Mouse (Mus musculus) MEL (cell line): ENCODE results near the gene Fbxw27. TPM values are rescaled to one million over a fixed set of nuclear protein-coding genes. Genes with fewer than 3 reads are reported as not detected.

Experiments
- DNase-seq: peaks from one replicate; pipeline ENCODE4 v3.0.0; 2011; ENCODE audit warnings: low read depth, low spot score
- H3K27ac ChIP-seq: 2 replicates; pipeline ENCODE4 v1.5.1; 2012; ENCODE audit warnings: low read depth, mild to moderate bottlenecking, control low read depth, low read length, moderate library complexity; ENCODE audit not compliant: control insufficient read depth
- H3K27me3 ChIP-seq, 2 experiments: fragments of 150-350 bp in 1 of 2; sonication (generic) in 1 of 2; 2 replicates each; pipeline ENCODE4 v1.6.1; 2012; ENCODE audit warnings: low read length in 2 of 2, mild to moderate bottlenecking in 2 of 2, improper control_type of control experiment in 1 of 2, moderate library complexity in 1 of 2; ENCODE audit not compliant: insufficient read depth in 2 of 2, control insufficient read depth in 1 of 2
- H3K36me3 ChIP-seq, 2 experiments: 2 replicates each; pipeline ENCODE4 v1.6.1; 2012 to 2014; ENCODE audit warnings: low read length in 2 of 2, improper control_type of control experiment in 1 of 2, inconsistent platforms in 1 of 2, mild to moderate bottlenecking in 1 of 2; ENCODE audit not compliant: insufficient read depth in 2 of 2, control insufficient read depth in 1 of 2
- H3K4me1 ChIP-seq, 2 experiments: fragments of 150-350 bp in 1 of 2; sonication (generic) in 1 of 2; 2 replicates each; pipeline ENCODE4 v1.6.1; 2012; ENCODE audit warnings: low read length in 2 of 2, improper control_type of control experiment in 1 of 2, mild to moderate bottlenecking in 1 of 2; ENCODE audit not compliant: insufficient read depth in 2 of 2, control insufficient read depth in 1 of 2
- H3K4me3 ChIP-seq, 2 experiments: fragments of 150-350 bp in 1 of 2; sonication (generic) in 1 of 2; 2 replicates each; pipeline ENCODE4 v1.5.1; 2012; ENCODE audit warnings: low read depth in 2 of 2, low read length in 2 of 2, mild to moderate bottlenecking in 2 of 2, moderate library complexity in 2 of 2, control low read depth in 1 of 2, improper control_type of control experiment in 1 of 2; ENCODE audit not compliant: control insufficient read depth in 1 of 2, insufficient read depth in 1 of 2
- H3K79me2 ChIP-seq: 2 replicates; pipeline ENCODE4 v1.6.1; 2012; ENCODE audit warnings: mild to moderate bottlenecking, low read length, moderate library complexity; ENCODE audit not compliant: control insufficient read depth, poor library complexity, insufficient read depth
- H3K9ac ChIP-seq: 2 replicates; pipeline ENCODE4 v1.6.1; 2012; ENCODE audit warnings: low read depth, mild to moderate bottlenecking, control low read depth, low read length, moderate library complexity; ENCODE audit not compliant: control insufficient read depth, poor library complexity, severe bottlenecking
- H3K9me3 ChIP-seq: fragments of 150-350 bp; sonication (generic); replicated peaks from 2 replicates; pipeline ENCODE4 v1.6.1; 2012; ENCODE audit warnings: mild to moderate bottlenecking, low read length, improper control_type of control experiment, moderate library complexity; ENCODE audit not compliant: insufficient read depth
- BHLHE40 ChIP-seq: IDR thresholded peaks from 2 replicates; pipeline ENCODE4 v1.6.1; 2012; ENCODE audit warnings: low read depth, mild to moderate bottlenecking, inconsistent platforms, low read length, improper control_type of control experiment, borderline replicate concordance
- CHD1 ChIP-seq: IDR thresholded peaks from 2 replicates; pipeline ENCODE4 v1.6.1; 2012; ENCODE audit warnings: low read depth, mild to moderate bottlenecking, inconsistent platforms, low read length, improper control_type of control experiment
- CHD2 ChIP-seq: IDR thresholded peaks from 2 replicates; pipeline ENCODE4 v1.6.1; 2011; ENCODE audit warnings: low read length, improper control_type of control experiment
- CTCF ChIP-seq, 3 experiments: IDR thresholded peaks in 2 of 3; conservative IDR thresholded peaks in 1 of 3; 2 replicates each; pipeline ENCODE4 v1.5.1; 2011 to 2012; ENCODE audit warnings: low read length in 3 of 3, low read depth in 2 of 3, mild to moderate bottlenecking in 2 of 3, improper control_type of control experiment in 1 of 3, inconsistent platforms in 1 of 3, mixed read lengths in 1 of 3, moderate library complexity in 1 of 3; ENCODE audit not compliant: control insufficient read depth in 1 of 3, insufficient read depth in 1 of 3, poor library complexity in 1 of 3, severe bottlenecking in 1 of 3
- E2F4 ChIP-seq: IDR thresholded peaks from 2 replicates; pipeline ENCODE4 v1.6.1; 2011; ENCODE audit warnings: low read depth, low read length, improper control_type of control experiment, borderline replicate concordance
- ELF1 ChIP-seq: IDR thresholded peaks from 2 replicates; pipeline ENCODE4 v1.6.1; 2014; ENCODE audit warnings: low read depth, mild to moderate bottlenecking, inconsistent platforms, low read length, improper control_type of control experiment, moderate library complexity
- EP300 ChIP-seq, 2 experiments: IDR thresholded peaks; 2 replicates each; pipeline ENCODE4 v1.6.1; 2011; ENCODE audit warnings: improper control_type of control experiment in 2 of 2, low read length in 2 of 2, low read depth in 1 of 2, mild to moderate bottlenecking in 1 of 2
- ETS1 ChIP-seq: IDR thresholded peaks from 2 replicates; pipeline ENCODE4 v1.6.1; 2012; ENCODE audit warnings: low read depth, mild to moderate bottlenecking, inconsistent platforms, low read length, improper control_type of control experiment, moderate library complexity
- GABPA ChIP-seq: IDR thresholded peaks from 2 replicates; pipeline ENCODE4 v1.6.1; 2012; ENCODE audit warnings: low read depth, mild to moderate bottlenecking, inconsistent platforms, low read length, improper control_type of control experiment, moderate library complexity
- GATA1 ChIP-seq: IDR thresholded peaks from 2 replicates; pipeline ENCODE4 v1.6.1; 2011; ENCODE audit warnings: low read depth, low read length, improper control_type of control experiment
- HCFC1 ChIP-seq: IDR thresholded peaks from 2 replicates; pipeline ENCODE4 v1.6.1; 2012; ENCODE audit warnings: low read depth, mild to moderate bottlenecking, inconsistent platforms, low read length, improper control_type of control experiment, moderate library complexity
- JUND ChIP-seq: IDR thresholded peaks from 2 replicates; pipeline ENCODE4 v1.6.1; 2011; ENCODE audit warnings: low read depth, mild to moderate bottlenecking, improper control_type of control experiment, low read length
- KAT2A ChIP-seq: conservative IDR thresholded peaks from 2 replicates; pipeline ENCODE4 v1.6.1; 2012; ENCODE audit warnings: low read depth, low read length, improper control_type of control experiment, inconsistent platforms
- MAFK ChIP-seq: IDR thresholded peaks from 2 replicates; pipeline ENCODE4 v1.6.1; 2011; ENCODE audit warnings: low read depth, mild to moderate bottlenecking, low read length, improper control_type of control experiment, borderline replicate concordance
- MAX ChIP-seq: IDR thresholded peaks from 2 replicates; pipeline ENCODE4 v1.6.1; 2011; ENCODE audit warnings: low read length, improper control_type of control experiment
- MAZ ChIP-seq: IDR thresholded peaks from 2 replicates; pipeline ENCODE4 v1.6.1; 2012; ENCODE audit warnings: low read depth, mild to moderate bottlenecking, inconsistent platforms, low read length, improper control_type of control experiment
- MEF2A ChIP-seq: IDR thresholded peaks from 2 replicates; pipeline ENCODE4 v1.6.1; 2014; ENCODE audit warnings: low read depth, mild to moderate bottlenecking, inconsistent platforms, low read length, improper control_type of control experiment; ENCODE audit not compliant: poor library complexity, insufficient replicate concordance, severe bottlenecking; ENCODE audit errors: extremely low read depth
- MXI1 ChIP-seq: IDR thresholded peaks from 2 replicates; pipeline ENCODE4 v1.6.1; 2011; ENCODE audit warnings: mild to moderate bottlenecking, low read depth, low read length, improper control_type of control experiment
- MYC ChIP-seq: IDR thresholded peaks from 2 replicates; pipeline ENCODE4 v1.6.1; 2011; ENCODE audit warnings: low read depth, mild to moderate bottlenecking, low read length, improper control_type of control experiment, moderate library complexity
- NELFE ChIP-seq: IDR thresholded peaks from 2 replicates; pipeline ENCODE4 v1.6.1; 2011; ENCODE audit warnings: low read depth, low read length, improper control_type of control experiment
- NRF1 ChIP-seq: IDR thresholded peaks from 2 replicates; pipeline ENCODE4 v1.6.1; 2014; ENCODE audit warnings: low read depth, mild to moderate bottlenecking, inconsistent platforms, low read length, improper control_type of control experiment, moderate library complexity; ENCODE audit not compliant: poor library complexity, insufficient read depth, severe bottlenecking
- POLR2A ChIP-seq, 2 experiments: IDR thresholded peaks; 2 replicates each; pipeline ENCODE4 v1.6.1; 2011 to 2012; ENCODE audit warnings: low read length in 2 of 2, mild to moderate bottlenecking in 2 of 2, control low read depth in 1 of 2, improper control_type of control experiment in 1 of 2, low read depth in 1 of 2, moderate library complexity in 1 of 2; ENCODE audit not compliant: control insufficient read depth in 1 of 2, insufficient read depth in 1 of 2, poor library complexity in 1 of 2
- POLR2AphosphoS2 ChIP-seq: IDR thresholded peaks from 2 replicates; pipeline ENCODE4 v1.6.1; 2011; ENCODE audit warnings: low read length, improper control_type of control experiment
- POLR2AphosphoS5 ChIP-seq: IDR thresholded peaks from 2 replicates; pipeline ENCODE4 v1.6.1; 2012; ENCODE audit warnings: low read depth, borderline replicate concordance, mild to moderate bottlenecking, inconsistent platforms, low read length, moderate library complexity, mixed read lengths
- RAD21 ChIP-seq: IDR thresholded peaks from 2 replicates; pipeline ENCODE4 v1.6.1; 2011; ENCODE audit warnings: mild to moderate bottlenecking, low read depth, low read length, improper control_type of control experiment
- RCOR1 ChIP-seq: IDR thresholded peaks from 2 replicates; pipeline ENCODE4 v1.6.1; 2012; ENCODE audit warnings: low read depth, mild to moderate bottlenecking, inconsistent platforms, low read length, improper control_type of control experiment
- SIN3A ChIP-seq: IDR thresholded peaks from 2 replicates; pipeline ENCODE4 v1.6.1; 2012; ENCODE audit warnings: low read length, improper control_type of control experiment, inconsistent platforms
- TAL1 ChIP-seq: IDR thresholded peaks from 2 replicates; pipeline ENCODE4 v1.6.1; 2012; ENCODE audit warnings: mild to moderate bottlenecking, inconsistent platforms, low read length, moderate library complexity, mixed read lengths
- TBP ChIP-seq: IDR thresholded peaks from 2 replicates; pipeline ENCODE4 v1.8.0; 2011; ENCODE audit warnings: low read depth, low read length, improper control_type of control experiment
- TCF12 ChIP-seq: IDR thresholded peaks from 2 replicates; pipeline ENCODE4 v1.6.1; 2014; ENCODE audit warnings: low read depth, mild to moderate bottlenecking, inconsistent platforms, low read length, improper control_type of control experiment, moderate library complexity
- UBTF ChIP-seq: IDR thresholded peaks from 2 replicates; pipeline ENCODE4 v1.6.1; 2012; ENCODE audit warnings: low read depth, mild to moderate bottlenecking, inconsistent platforms, low read length, improper control_type of control experiment, moderate library complexity, borderline replicate concordance; ENCODE audit not compliant: insufficient read depth
- USF1 ChIP-seq: IDR thresholded peaks from 2 replicates; pipeline ENCODE4 v1.6.1; 2014; ENCODE audit warnings: low read depth, mild to moderate bottlenecking, inconsistent platforms, low read length, improper control_type of control experiment, moderate library complexity
- USF2 ChIP-seq, 2 experiments: IDR thresholded peaks; 2 replicates each; pipeline ENCODE4 v1.6.1; 2011 to 2012; ENCODE audit warnings: improper control_type of control experiment in 2 of 2, low read length in 2 of 2, borderline replicate concordance in 1 of 2, inconsistent platforms in 1 of 2, low read depth in 1 of 2, mild to moderate bottlenecking in 1 of 2; ENCODE audit not compliant: insufficient read depth in 1 of 2
- ZC3H11A ChIP-seq: IDR thresholded peaks from 2 replicates; pipeline ENCODE4 v1.6.1; 2012; ENCODE audit warnings: low read depth, mild to moderate bottlenecking, inconsistent platforms, low read length, improper control_type of control experiment
- ZKSCAN1 ChIP-seq: IDR thresholded peaks from 2 replicates; pipeline ENCODE4 v1.6.1; 2012; ENCODE audit warnings: low read depth, mild to moderate bottlenecking, inconsistent platforms, low read length, improper control_type of control experiment, moderate library complexity
- ZMIZ1 ChIP-seq: IDR thresholded peaks from 2 replicates; pipeline ENCODE4 v1.6.1; 2012; ENCODE audit warnings: low read depth, mild to moderate bottlenecking, inconsistent platforms, low read length, improper control_type of control experiment, moderate library complexity
- ZNF384 ChIP-seq: IDR thresholded peaks from 2 replicates; pipeline ENCODE4 v1.6.1; 2012; ENCODE audit warnings: low read depth, mild to moderate bottlenecking, inconsistent platforms, low read length, improper control_type of control experiment
- polyA plus RNA-seq, 2 experiments: library from polyadenylated mRNA; stranded (reverse) in 1 of 2; unstranded in 1 of 2; fragments of >175 nt in 1 of 2; fragments of >200 nt in 1 of 2; gene quantifications; 2 replicates each; pipeline versions ENCODE4 v1.2.1 to v1.2.4; 2012; ENCODE audit warnings: low replicate concordance in 2 of 2, low read depth in 1 of 2; ENCODE audit not compliant: insufficient read length in 2 of 2, insufficient read depth in 1 of 2, missing spikeins in 1 of 2
- total RNA-seq: library from RNA; depleted of rRNA; stranded (reverse); fragments of 300-350 nt; gene quantifications from 2 replicates; pipeline ENCODE4 v1.2.3, GENCODE M21; 2012

Gene Fbxw27
- total and polyA plus RNA-seq, 3 experiments: not detected

DNA sequence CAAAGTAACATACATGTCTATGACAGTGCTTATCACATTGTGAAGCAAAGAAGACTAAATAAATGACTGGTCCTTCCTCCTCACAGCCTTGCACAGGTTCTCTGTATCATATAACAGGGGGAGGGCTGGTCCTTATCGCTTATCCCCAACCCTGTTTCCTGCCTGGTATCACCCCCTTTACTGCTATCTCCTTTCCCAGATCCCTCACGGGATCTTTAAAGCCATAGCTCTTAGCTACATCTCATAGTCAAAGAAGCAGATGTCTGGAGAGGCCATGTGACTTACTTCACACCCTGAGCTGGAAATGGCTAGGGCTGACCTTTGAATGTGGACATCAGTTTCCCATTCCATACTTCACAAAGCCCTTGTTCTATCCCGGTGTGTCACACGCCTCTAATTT, 35.3 kb upstream of the Fbxw27 start:
- no peaks in the 10 kb centered on the region for H3K27me3 ChIP-seq
- H3K4me3 ChIP-seq: no peak overlapping the region
- H3K9ac ChIP-seq: no peak overlapping the region
- no peaks in the 10 kb centered on the region for H3K79me2 ChIP-seq
- no peaks in the 10 kb centered on the region for H3K9me3 ChIP-seq
- H3K36me3 ChIP-seq: peaks cover 0 to 20% of the 10 kb centered on the region in 2 experiments; a peak in 2 of 4 replicates
- peaks cover 12 to 16% of the 10 kb centered on the region in 2 experiments for H3K4me1 ChIP-seq
- DNase-seq: peak; percentile 69
- H3K27ac ChIP-seq: peak overlapping the region; percentile 53
- no peak for TF ChIP-seq E2F4
- TF ChIP-seq NELFE: no peak
- no peak for TF ChIP-seq POLR2AphosphoS5
- peak; percentile 97 for TF ChIP-seq GATA1
- TF ChIP-seq RCOR1: peak; percentile 73
- no peak for TF ChIP-seq CTCF (IDR thresholded peaks at IDR 0.05 in 2 of 3, conservative IDR thresholded peaks at IDR 0.05 in 1 of 3; ENCODE audit: control insufficient read depth in 1 of 3, insufficient read depth in 1 of 3, low read depth in 2 of 3, low read length in 3 of 3, poor library complexity in 1 of 3, severe bottlenecking in 1 of 3)
- TF ChIP-seq ETS1: peak; percentile 83
- TF ChIP-seq JUND: no peak
- no peak; the same call in 1 of the 2 replicates for TF ChIP-seq ZC3H11A
- TF ChIP-seq ELF1: peak; percentile 9; the same call in 1 of the 2 replicates
- 0 out of 2 replicates have a peak, but pooled peaks have one; percentile 36 for TF ChIP-seq MAFK
- TF ChIP-seq TCF12: peak; percentile 98
- peak; percentile 96 for TF ChIP-seq BHLHE40
- TF ChIP-seq POLR2A (IDR thresholded peaks at IDR 0.05; ENCODE audit: control insufficient read depth in 1 of 2, insufficient read depth in 1 of 2, low read depth in 1 of 2, low read length in 2 of 2, poor library complexity in 1 of 2): no peak
- TF ChIP-seq SIN3A: peak; percentile 49
- TF ChIP-seq GABPA: 0 out of 2 replicates have a peak, but pooled peaks have one; percentile 5
- TF ChIP-seq CHD2: no peak
- TF ChIP-seq KAT2A: 0 out of 2 replicates have a peak, but pooled peaks have one; percentile 9
- TF ChIP-seq CHD1: no peak
- TF ChIP-seq MXI1: peak; percentile 65
- TF ChIP-seq POLR2AphosphoS2: no peak
- no peak for TF ChIP-seq TBP
- no peak for TF ChIP-seq ZKSCAN1
- TF ChIP-seq NRF1: no peak
- TF ChIP-seq ZNF384: no peak
- peak; percentile 87 for TF ChIP-seq USF1
- TF ChIP-seq MYC: no peak
- TF ChIP-seq TAL1: peak; percentile 72
- TF ChIP-seq MAZ: no peak
- no peak for TF ChIP-seq UBTF
- TF ChIP-seq MAX: peak; percentile 68
- TF ChIP-seq RAD21: no peak
- no peak; the same call in 1 of the 2 replicates for TF ChIP-seq MEF2A
- no peak for TF ChIP-seq ZMIZ1
- TF ChIP-seq USF2 (IDR thresholded peaks at IDR 0.05; ENCODE audit: borderline replicate concordance in 1 of 2, insufficient read depth in 1 of 2, low read depth in 1 of 2, low read length in 2 of 2): peak in 1 of 2 experiments; percentile 45; a peak in 1 of 4 replicates
- TF ChIP-seq HCFC1: peak; percentile 26; the same call in 1 of the 2 replicates
- TF ChIP-seq EP300 (IDR thresholded peaks at IDR 0.05; ENCODE audit: low read depth in 1 of 2, low read length in 2 of 2): peak; percentile 83 to 91
